Mouse (Mus musculus) stomach, postnatal 0 days (tissue): ENCODE measurements around the gene Epm2aip1.

Experiments
- CTCF ChIP-seq: IDR thresholded peaks from 2 replicates; pipeline ENCODE4 v1.5.1; 2016; ENCODE audit warnings: antibody characterized with exemption, low read depth, mild to moderate bottlenecking, moderate library complexity
- EP300 ChIP-seq: optimal IDR thresholded peaks from 2 replicates; pipeline ENCODE3; 2016; ENCODE audit warnings: antibody characterized with exemption

DNA sequence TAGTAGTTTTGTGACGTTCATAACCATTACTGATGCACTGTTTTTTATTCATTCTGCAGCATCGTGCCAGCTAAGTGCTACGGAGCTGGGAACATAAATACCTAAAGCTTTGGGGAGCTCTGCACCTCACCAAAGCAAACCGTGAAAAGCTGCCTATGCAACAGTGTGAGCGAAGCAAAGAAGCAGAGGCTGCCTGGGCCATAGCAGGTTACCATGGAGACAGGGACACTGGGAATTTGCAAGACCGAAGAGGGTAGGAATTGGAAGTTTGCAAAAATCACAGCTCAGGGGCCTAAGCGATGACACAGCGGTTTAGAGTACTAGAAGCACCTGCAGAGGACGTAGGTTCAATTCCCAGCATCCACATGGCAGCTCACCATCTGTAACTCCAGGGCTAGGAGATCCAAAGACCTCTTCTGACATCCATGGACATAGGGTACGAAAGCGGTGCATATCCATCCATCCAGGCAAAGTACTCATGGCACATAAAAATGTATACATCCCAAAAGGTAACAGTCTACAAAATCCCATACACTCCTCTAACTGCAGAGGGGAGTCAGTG is 18.9 kb downstream of the Epm2aip1 start:
- TF ChIP-seq CTCF (no peak), EP300 (no peak)
